Mouse (Mus musculus): ENCODE measurements around the gene Ptgis.

GRCm38 (mm10) chr2:167150135-167150534, 90.3 kb downstream of the Ptgis start:
- TF ChIP-seq CTCF (IDR thresholded peaks at IDR 0.05; ENCODE audit: extremely low read depth, insufficient read length, insufficient replicate concordance, low read depth, low read length) (no peak), POLR2A (IDR thresholded peaks at IDR 0.05; ENCODE audit: low read depth, low read length) (no peak)
